Comparison of ENCODE assay signal across 10 mouse cellular contexts in the genomic region with DNA sequence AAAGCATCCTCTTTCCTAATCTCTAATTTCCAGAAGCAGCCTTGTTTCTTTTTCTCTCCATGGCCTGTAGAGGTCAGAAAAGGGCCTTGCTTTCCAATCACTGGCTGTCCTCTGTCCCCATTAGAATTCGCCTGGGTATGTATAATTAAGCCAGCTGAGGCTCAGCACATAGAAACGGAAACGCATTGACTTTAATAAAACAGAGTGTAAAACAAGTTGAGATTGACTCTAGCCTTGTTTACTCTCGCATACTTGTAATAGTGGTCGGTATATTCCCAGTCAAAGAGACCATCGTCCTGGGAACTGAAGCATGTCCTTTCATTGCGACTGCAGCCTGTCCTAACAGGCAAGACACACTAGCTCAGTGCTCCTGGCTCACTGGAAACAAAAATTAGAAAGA.
A peak's percentile ranks its signal among the peaks of the same experiment; 100 is the strongest.
DNase-seq lines count a peak whose midpoint lies in the region; ATAC-seq and TF ChIP-seq lines count a peak whose summit lies in the region.
"Had no signal": no experiment of that assay in that cellular context is flagged by ENCODE, and none has a peak within 500 bp of the region (broad histone marks: within the 10 kb centered on the region; RNA-seq: fewer than 3 reads in every experiment).

No protein-coding gene starts in this region.

- ATAC-seq in embryonic facial prominence, embryonic 14.5 days (ENCODE audit: low read depth), result no peak

- TF ChIP-seq CTCF in kidney, adult 2 months (conservative IDR thresholded peaks at IDR 0.05; ENCODE audit: insufficient read depth, insufficient read length, low read depth, low read length), result no peak; the same call in 1 of the 2 replicates

- H3K36me3 ChIP-seq in kidney, adult 2 months (ENCODE audit: control insufficient read depth, insufficient read depth, low read length), result no peaks in the 10 kb centered on the region
- no peaks in the 10 kb centered on the region for H3K36me3 ChIP-seq in embryonic facial prominence, embryonic 14.5 days (ENCODE audit: control insufficient read depth, insufficient read depth, low read length)
- H3K36me3 ChIP-seq: stomach, embryonic 15.5 days had no signal

- no peak overlapping the region for H3K9ac ChIP-seq in embryonic facial prominence, embryonic 14.5 days (ENCODE audit: low read depth, low read length)
- H3K9ac ChIP-seq: stomach, embryonic 15.5 days had no signal

- 5% methylated on average over 7 of the region's 7 CpGs for WGBS in kidney, adult 2 months
- 18% methylated on average over 7 of the region's 7 CpGs for WGBS in embryonic facial prominence, embryonic 14.5 days

- peak; percentile 29 for DNase-seq in kidney, adult 2 months
- DNase-seq in kidney, adult 11 months, result no peak
- peak; percentile 62 for DNase-seq in Muller cell, postnatal 12 days (ENCODE audit: inconsistent ontology term)
- DNase-seq in embryonic facial prominence, embryonic 14.5 days (ENCODE audit: low spot score), result peak; percentile 63
- peak; percentile 7 for DNase-seq in lung, postnatal 14 days
- no peak for DNase-seq in spleen, adult 18-20 months
- no peak for DNase-seq in gastrocnemius, adult 8-10 months (ENCODE audit: low spot score in 2 of 2)
- no peak for DNase-seq in B cell, adult 2 months

- no peaks in the 10 kb centered on the region for H3K4me1 ChIP-seq in kidney, adult 2 months (ENCODE audit: control insufficient read depth, insufficient read depth, low read length)
- H3K4me1 ChIP-seq in embryonic facial prominence, embryonic 14.5 days (ENCODE audit: control insufficient read depth, insufficient read depth, low read length), result 0 out of 2 replicates have a peak, but pooled peaks cover 5% of the 10 kb centered on the region
- H3K4me1 ChIP-seq: stomach, embryonic 15.5 days had no signal

- TF ChIP-seq POLR2A in kidney, adult 2 months (IDR thresholded peaks at IDR 0.05; ENCODE audit: low read depth, low read length), result no peak

- H3K4me3 ChIP-seq in kidney, adult 2 months (ENCODE audit: insufficient read depth, low read depth, low read length), result no peak overlapping the region
- H3K4me3 ChIP-seq in embryonic facial prominence, embryonic 14.5 days (ENCODE audit: low read depth, low read length), result no peak overlapping the region
- H3K4me3 ChIP-seq: erythroblast, embryonic 14.5 days; stomach, embryonic 15.5 days had no signal

- H3K9me3 ChIP-seq in embryonic facial prominence, embryonic 14.5 days (ENCODE audit: control insufficient read depth, low read length), result no peaks in the 10 kb centered on the region
- H3K9me3 ChIP-seq: stomach, embryonic 15.5 days had no signal

- no peaks in the 10 kb centered on the region; the same call in 1 of the 2 replicates for H3K27me3 ChIP-seq in kidney, adult 2 months (replicated peaks; ENCODE audit: control insufficient read depth, insufficient read depth, low read length)
- H3K27me3 ChIP-seq in embryonic facial prominence, embryonic 14.5 days (replicated peaks; ENCODE audit: control insufficient read depth, insufficient read depth, low read length), result no peaks in the 10 kb centered on the region
- H3K27me3 ChIP-seq: stomach, embryonic 15.5 days had no signal

- H3K4me2 ChIP-seq in embryonic facial prominence, embryonic 14.5 days (ENCODE audit: low read depth, low read length), result no peak overlapping the region
- H3K4me2 ChIP-seq: stomach, embryonic 15.5 days had no signal

- H3K27ac ChIP-seq in kidney, adult 2 months (ENCODE audit: insufficient read depth, low read depth, low read length), result no peak overlapping the region
- no peak overlapping the region for H3K27ac ChIP-seq in embryonic facial prominence, embryonic 14.5 days (replicated peaks; ENCODE audit: low read depth, low read length)
- H3K27ac ChIP-seq: stomach, embryonic 15.5 days had no signal

Comparison
In these comparisons a context has a peak if more than half of its experiments do, and no peak if none do; other contexts are left out.
1. DNase-seq: peak in kidney, adult 2 months (single experiment), Muller cell, postnatal 12 days (single experiment), embryonic facial prominence, embryonic 14.5 days (single experiment) and lung, postnatal 14 days (single experiment); none in kidney, adult 11 months (single experiment), spleen, adult 18-20 months (0 of 2), gastrocnemius, adult 8-10 months (0 of 2) and B cell, adult 2 months (0 of 2).